Mouse (Mus musculus) forebrain, embryonic 14.5 days (tissue): ENCODE measurements around the gene Icam4. TPM values are rescaled to one million over a fixed set of nuclear protein-coding genes. Genes with fewer than 3 reads are reported as not detected.

Experiments used
- microRNA counts: library from miRNA; unstranded; fragments of <30 nt; microRNA quantifications from one replicate; lab custom pipeline; 2016
- microRNA-seq: library from miRNA; unstranded; fragments of <30 nt; microRNA quantifications from one replicate; pipeline ENCODE4, GENCODE M21; 2016
- polyA plus RNA-seq: library from polyadenylated mRNA; unstranded; fragments of >200 nt; fragmentation: Nextera tagmentation; extraction: Ambion mirVana; gene quantifications from 2 replicates; pipeline ENCODE4 v1.2.1, GENCODE M21; 2014

The Icam4 gene
- polyA plus RNA-seq, 1 experiment from 2014 or later, result not detected

MicroRNA genes within 50 kb of the gene (microRNA counts, 519-probe panel; counts per million panel counts)
- not detected for microRNA mmu-miR-1900 (lab: Ali Mortazavi, UCI)

Small RNAs within 50 kb of the gene (microRNA-seq; reads per million reads assigned to microRNA genes)
- not detected for gene Mir1900
- gene Mir7082, result 0.93 reads per million

Other genes with a start within 250 kb of the Icam4 start
- gene Col5a3, start 214.3 kb upstream of the Icam4 start, polyA plus RNA-seq, result 0.18 and 0.45 TPM in 2 replicates
- not detected in 2 replicates for gene Rdh8, start 210.9 kb upstream of the Icam4 start, polyA plus RNA-seq
- gene A230050P20Rik, start 160.7 kb upstream of the Icam4 start, polyA plus RNA-seq, result 0.62 and 1.2 TPM in 2 replicates
- 15.5 TPM in 2 replicates for gene Angptl6, start 149.6 kb upstream of the Icam4 start, polyA plus RNA-seq
- 44.1 and 49.6 TPM in 2 replicates for gene Ppan, start 141.2 kb upstream of the Icam4 start, polyA plus RNA-seq
- 264 and 269 TPM in 2 replicates for gene Eif3g, start 130.8 kb upstream of the Icam4 start, polyA plus RNA-seq
- 51.1 and 52.1 TPM in 2 replicates for gene Dnmt1, start 69.5 kb upstream of the Icam4 start, polyA plus RNA-seq
- 5.9 and 7.8 TPM in 2 replicates for gene S1pr2, start 52.6 kb upstream of the Icam4 start, polyA plus RNA-seq
- gene Mrpl4, start 26.6 kb upstream of the Icam4 start, polyA plus RNA-seq, result 118 and 129 TPM in 2 replicates
- 2.6 and 3.5 TPM in 2 replicates for gene Icam1, start 13.4 kb upstream of the Icam4 start, polyA plus RNA-seq
- 0.63 and 1.0 TPM in 2 replicates for gene Icam5, start 2.7 kb downstream of the Icam4 start, polyA plus RNA-seq
- gene Zglp1, start 37.7 kb downstream of the Icam4 start, polyA plus RNA-seq, result 1.3 and 1.8 TPM in 2 replicates
- gene Gm49373, start 43.7 kb downstream of the Icam4 start, polyA plus RNA-seq, result 0.41 and 1.8 TPM in 2 replicates
- gene Fdx1l, start 44.2 kb downstream of the Icam4 start, polyA plus RNA-seq, result 60.2 and 69.8 TPM in 2 replicates
- gene Gm38431, start 62.6 kb downstream of the Icam4 start, polyA plus RNA-seq, result 1.2 and 1.5 TPM in 2 replicates
- gene Raver1, start 62.6 kb downstream of the Icam4 start, polyA plus RNA-seq, result 43.6 and 47.1 TPM in 2 replicates
- 5.0 and 6.2 TPM in 2 replicates for gene Tyk2, start 101.9 kb downstream of the Icam4 start, polyA plus RNA-seq
- 222 and 247 TPM in 2 replicates for gene Cdc37, start 120.6 kb downstream of the Icam4 start, polyA plus RNA-seq
- gene Pde4a, start 136.3 kb downstream of the Icam4 start, polyA plus RNA-seq, result 17.3 and 22.4 TPM in 2 replicates
- gene Keap1, start 210.0 kb downstream of the Icam4 start, polyA plus RNA-seq, result 34.7 and 39.1 TPM in 2 replicates
- 0.94 and 1.4 TPM in 2 replicates for gene S1pr5, start 219.1 kb downstream of the Icam4 start, polyA plus RNA-seq
- gene Atg4d, start 235.9 kb downstream of the Icam4 start, polyA plus RNA-seq, result 45.7 and 53.1 TPM in 2 replicates